Mouse (Mus musculus) erythroblast, embryonic 14.5 days (primary cell): ENCODE data around the gene Hist1h2ah.
"Not testable (repeated sequence)": the region's sequence is repeated elsewhere in the genome, so short reads cannot be mapped to it uniquely, and the experiment has no call there.

Experiments used
- GATA1 ChIP-seq: IDR thresholded peaks from 2 replicates; pipeline ENCODE4 v1.6.1; 2012; ENCODE audit warnings: low read length, inconsistent platforms, mixed read lengths
- TAL1 ChIP-seq: IDR thresholded peaks from 3 replicates; pipeline ENCODE4 v1.6.1; 2012; ENCODE audit warnings: low read length, inconsistent platforms, mixed read lengths

DNA sequence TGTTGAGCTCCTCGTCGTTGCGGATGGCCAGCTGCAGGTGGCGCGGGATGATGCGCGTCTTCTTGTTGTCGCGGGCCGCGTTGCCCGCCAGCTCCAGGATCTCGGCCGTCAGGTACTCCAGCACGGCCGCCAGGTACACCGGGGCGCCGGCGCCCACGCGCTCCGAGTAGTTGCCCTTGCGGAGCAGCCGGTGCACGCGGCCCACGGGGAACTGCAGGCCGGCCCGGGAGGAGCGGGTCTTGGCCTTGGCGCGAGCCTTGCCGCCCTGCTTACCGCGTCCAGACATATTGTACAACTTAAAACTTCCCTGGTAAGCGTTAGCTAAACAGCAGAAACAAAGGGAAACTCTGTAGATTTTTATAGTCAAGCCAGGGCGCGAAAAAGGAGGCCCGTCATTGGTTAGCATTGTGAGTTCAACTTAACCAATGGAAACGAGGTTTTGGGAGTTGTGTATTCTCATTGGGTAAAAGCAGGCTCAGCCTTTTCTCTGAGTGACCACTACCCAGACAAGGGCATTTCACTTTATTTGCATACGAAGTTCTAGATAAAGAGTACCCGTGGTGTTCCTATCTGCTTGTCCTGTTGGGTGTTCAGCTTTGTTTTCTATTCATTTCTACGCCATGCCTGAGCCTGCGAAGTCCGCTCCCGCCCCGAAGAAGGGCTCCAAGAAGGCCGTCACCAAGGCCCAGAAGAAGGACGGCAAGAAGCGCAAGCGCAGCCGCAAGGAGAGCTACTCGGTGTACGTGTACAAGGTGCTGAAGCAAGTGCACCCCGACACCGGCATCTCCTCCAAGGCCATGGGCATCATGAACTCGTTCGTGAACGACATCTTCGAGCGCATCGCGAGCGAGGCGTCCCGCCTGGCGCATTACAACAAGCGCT lies at the start of gene Hist1h2ah, which contains the start of gene Hist1h2bk:
- TF ChIP-seq TAL1, GATA1: not testable (repeated sequence)
